Mouse (Mus musculus): ENCODE measurements around the gene Tmem45b.

DNA sequence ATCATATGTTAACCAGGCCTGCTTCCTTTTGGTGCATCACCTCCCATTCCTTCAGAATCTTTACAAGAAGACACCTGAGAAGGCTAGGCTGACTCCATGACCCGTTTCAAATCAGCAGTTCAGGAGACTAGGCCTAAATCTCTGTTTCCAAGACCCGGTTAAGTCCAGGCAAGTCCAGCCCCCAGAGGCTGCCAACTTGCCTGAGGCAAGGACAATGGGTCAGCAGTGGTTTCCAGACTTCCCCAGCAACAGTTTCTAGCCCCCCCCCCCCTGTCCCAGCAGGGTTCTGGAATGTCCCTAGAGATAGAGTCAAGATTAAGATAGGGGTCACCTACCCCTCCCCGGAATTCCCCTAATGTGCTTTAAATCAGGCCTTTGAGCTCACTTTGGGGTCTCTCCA lies 22.8 kb downstream of the Tmem45b start:
- TF ChIP-seq CTCF (conservative IDR thresholded peaks at IDR 0.05; ENCODE audit: insufficient read depth, insufficient read length, low read depth, low read length) = no peak
- TF ChIP-seq POLR2A (IDR thresholded peaks at IDR 0.05; ENCODE audit: low read depth, low read length) = no peak
